Mouse (Mus musculus): ENCODE results near the gene 4922502D21Rik.
"Not testable (repeated sequence)": the region's sequence is repeated elsewhere in the genome, so short reads cannot be mapped to it uniquely, and the experiment has no call there.

The 4922502D21Rik gene

GRCm38 (mm10) chr6:129331610-129332009 is at the start of gene 4922502D21Rik:
Gene 4922502D21Rik (minus strand): TSS chr6:129331796.
- no peak for DNase-seq (ENCODE audit: low read depth, low spot score)

DNA sequence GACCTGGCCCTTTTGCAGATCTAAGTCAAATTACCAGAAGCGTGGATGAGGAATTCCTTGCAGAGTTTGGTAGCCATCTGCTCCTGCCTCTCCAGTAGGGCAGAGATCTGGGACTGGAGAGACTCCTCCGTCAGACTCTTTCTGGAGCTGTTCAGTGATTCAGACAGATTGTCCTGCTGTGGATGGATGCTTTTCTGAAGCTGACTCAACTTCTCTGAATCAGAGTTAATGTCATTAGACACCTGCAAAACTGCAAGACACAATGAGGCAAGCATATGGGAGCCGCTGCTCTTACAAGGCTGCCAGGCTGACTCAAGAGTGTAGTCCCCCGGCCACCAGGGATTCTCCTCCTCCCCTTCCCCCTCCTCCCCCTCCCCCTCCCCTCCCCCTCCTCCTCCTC is 48.9 kb upstream of the 4922502D21Rik start:
- no peak for DNase-seq (ENCODE audit: low read depth, low spot score)

DNA sequence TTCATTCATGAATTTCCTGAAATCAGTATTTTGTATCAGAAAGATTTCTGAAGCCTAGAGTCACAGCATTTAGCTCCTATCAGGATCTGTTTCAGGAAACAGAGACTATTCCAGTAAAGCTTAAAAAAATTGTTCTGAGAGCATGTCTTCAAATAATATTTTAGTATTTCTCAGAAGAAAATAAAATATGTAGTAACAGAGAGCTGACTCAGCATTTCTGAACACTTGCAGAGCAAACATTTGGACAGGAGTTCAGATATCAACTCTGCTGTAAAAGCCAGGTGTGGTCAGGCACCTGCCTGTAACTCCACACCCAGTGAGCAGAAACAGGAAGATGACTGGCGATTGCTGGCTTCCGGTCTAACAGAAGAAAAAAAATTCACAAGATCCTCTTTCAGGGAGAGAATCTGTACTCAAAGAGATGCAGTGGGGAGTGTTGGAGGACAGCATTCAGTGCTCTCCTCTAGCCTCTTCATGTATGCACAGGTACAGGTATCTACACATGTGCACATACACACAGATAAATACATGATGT is 43.4 kb upstream of the 4922502D21Rik start:
- no peak for DNase-seq (ENCODE audit: low read depth, low spot score)

- DNase-seq (ENCODE audit: low read depth, low spot score): no peak
These were observed 38.0 kb upstream of the 4922502D21Rik start for GRCm38 (mm10) chr6:129369374-129370132.

GRCm38 (mm10) chr6:129365959-129366359 is 34.4 kb upstream of the 4922502D21Rik start:
- peak; percentile 43 for DNase-seq (ENCODE audit: low read depth, low spot score)

- DNase-seq (ENCODE audit: low read depth, low spot score): no peak
These were observed 32.3 kb upstream of the 4922502D21Rik start for GRCm38 (mm10) chr6:129363942-129364341.

DNA sequence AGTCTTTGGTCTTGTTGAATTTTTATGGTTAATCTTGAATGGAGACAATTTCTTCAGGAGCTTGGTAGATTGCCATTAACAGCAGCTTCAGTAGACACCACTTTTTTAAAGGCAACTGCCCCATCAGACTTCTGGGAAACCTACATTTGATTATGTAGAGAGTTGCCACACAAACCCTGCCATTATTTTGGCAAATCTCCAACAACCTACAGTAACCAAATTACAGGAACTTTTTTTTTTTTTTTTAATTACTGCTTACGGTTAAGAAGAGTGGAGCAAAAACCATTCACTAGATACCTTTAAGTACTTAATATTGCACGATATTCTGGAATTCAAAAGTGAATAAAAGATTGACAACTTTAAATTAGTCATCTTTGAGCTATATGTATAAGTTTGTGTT is 27.9 kb upstream of the 4922502D21Rik start:
- DNase-seq (ENCODE audit: low read depth, low spot score): no peak

- DNase-seq (ENCODE audit: low read depth, low spot score): no peak
These were observed 24.8 kb upstream of the 4922502D21Rik start for GRCm38 (mm10) chr6:129356430-129356829.

DNA sequence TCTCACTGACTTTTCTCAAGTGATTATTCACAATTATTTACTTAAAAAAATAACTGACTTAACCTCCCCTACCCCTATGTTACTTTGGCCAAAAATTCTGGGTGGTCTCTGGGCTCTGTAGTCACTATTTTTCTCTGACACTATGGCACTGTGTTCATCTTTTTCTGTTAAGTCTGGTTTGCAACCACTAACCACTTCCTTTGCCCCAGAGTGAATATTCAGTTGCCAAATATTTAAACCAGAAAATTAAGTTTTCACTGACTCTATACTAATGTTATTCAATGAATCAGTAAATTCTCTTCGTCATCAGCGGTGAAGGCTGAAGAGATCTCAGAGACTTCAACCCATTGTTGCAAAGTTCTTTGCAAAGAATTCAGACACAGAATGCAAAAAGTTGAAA is 24.2 kb upstream of the 4922502D21Rik start:
- DNase-seq (ENCODE audit: low read depth, low spot score): no peak

- DNase-seq (ENCODE audit: low read depth, low spot score): no peak
These were observed 19.5 kb upstream of the 4922502D21Rik start for GRCm38 (mm10) chr6:129351091-129351490.

GRCm38 (mm10) chr6:129349524-129350352 is 18.1 kb upstream of the 4922502D21Rik start:
- DNase-seq (ENCODE audit: low read depth, low spot score): no peak

- DNase-seq (ENCODE audit: low read depth, low spot score): no peak
These were observed 12.8 kb upstream of the 4922502D21Rik start for GRCm38 (mm10) chr6:129344408-129344807.

GRCm38 (mm10) chr6:129342391-129342790 is 10.8 kb upstream of the 4922502D21Rik start, which contains the start of gene Clec12a:
Gene Clec12a (plus strand): TSS chr6:129342691.
- DNase-seq (ENCODE audit: low read depth, low spot score): not testable (repeated sequence)

DNA sequence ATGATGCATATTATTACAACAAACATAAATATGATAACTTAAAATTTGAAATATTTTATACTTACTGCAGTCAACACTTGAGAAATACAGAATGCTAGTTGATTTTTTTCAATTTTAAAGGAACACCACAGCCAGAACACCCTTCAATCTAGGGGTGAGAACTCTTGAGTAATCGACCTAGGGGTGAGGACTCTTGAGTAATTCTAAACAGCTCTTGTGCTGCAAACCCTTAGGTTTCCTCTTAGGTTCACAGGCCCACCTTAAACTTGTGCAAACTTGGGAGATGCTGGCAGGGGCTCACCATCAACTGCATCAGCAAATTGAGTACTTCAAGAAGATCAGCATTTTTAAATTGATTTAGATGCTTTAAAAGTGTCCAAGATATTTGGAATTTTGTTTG is 6.2 kb upstream of the 4922502D21Rik start:
- DNase-seq (ENCODE audit: low read depth, low spot score): no peak

- DNase-seq (ENCODE audit: low read depth, low spot score): peak; percentile 27
These were observed 2.1 kb upstream of the 4922502D21Rik start for GRCm38 (mm10) chr6:129333674-129334078.

GRCm38 (mm10) chr6:129326568-129327150 is 4.9 kb downstream of the 4922502D21Rik start:
- no peak for DNase-seq (ENCODE audit: low read depth, low spot score)

- no peak for DNase-seq (ENCODE audit: low read depth, low spot score)
These were observed 5.6 kb downstream of the 4922502D21Rik start for GRCm38 (mm10) chr6:129326016-129326415.

GRCm38 (mm10) chr6:129319331-129319730 is 12.3 kb downstream of the 4922502D21Rik start:
- no peak for DNase-seq (ENCODE audit: low read depth, low spot score)

DNA sequence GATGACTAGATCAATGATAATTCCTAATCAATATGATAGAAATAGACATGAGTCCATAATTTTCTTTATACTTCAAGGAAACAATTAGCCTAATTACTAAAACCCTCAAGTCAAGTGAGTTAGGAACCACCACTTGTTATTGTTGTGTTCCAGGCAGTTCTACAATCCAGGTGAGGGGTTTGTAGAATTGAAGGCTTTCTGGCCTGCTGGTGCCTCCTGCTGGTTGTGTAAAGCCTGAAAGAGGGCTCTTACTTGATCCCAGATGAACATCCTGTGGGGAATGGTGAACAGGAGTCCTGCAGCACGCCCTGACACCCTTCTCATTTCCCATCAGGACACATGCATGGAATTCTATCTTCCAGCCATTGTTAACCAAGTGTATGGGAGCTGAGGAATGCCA is 13.2 kb downstream of the 4922502D21Rik start:
- no peak for DNase-seq (ENCODE audit: low read depth, low spot score)

DNA sequence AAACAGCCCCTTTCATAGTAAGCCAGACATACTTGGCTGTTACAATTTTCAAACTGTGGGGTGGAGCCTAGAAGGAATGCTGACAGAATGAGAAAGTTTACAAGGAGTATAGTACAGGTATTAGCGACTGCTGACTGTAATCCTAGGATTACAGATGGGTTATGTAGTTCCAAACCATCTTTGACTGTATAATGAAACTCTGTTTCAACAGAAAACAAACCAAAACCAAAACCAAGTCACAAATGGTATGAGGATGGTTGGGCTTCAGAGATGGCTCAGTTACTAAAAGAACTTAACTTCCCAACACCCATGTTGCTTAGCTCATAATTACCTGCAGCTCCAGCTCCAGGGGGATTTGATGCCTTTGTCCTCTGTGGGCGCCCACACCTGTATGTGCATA is 15.1 kb downstream of the 4922502D21Rik start:
- no peak for DNase-seq (ENCODE audit: low read depth, low spot score)

- DNase-seq (ENCODE audit: low read depth, low spot score): no peak
These were observed 15.9 kb downstream of the 4922502D21Rik start for GRCm38 (mm10) chr6:129315698-129316097.

- DNase-seq (ENCODE audit: low read depth, low spot score): no peak
These were observed 16.9 kb downstream of the 4922502D21Rik start for GRCm38 (mm10) chr6:129314655-129315168.
